Mouse (Mus musculus) ovary, adult 18-20 months (tissue): ENCODE measurements around the gene Olfr160.

ENCODE experiments used
- DNase-seq: peaks from one replicate; pipeline ENCODE4 v3.0.0; 2022; ENCODE audit warnings: low spot score, mixed read lengths

Gene Olfr160

GRCm38 (mm10) chr9:37716150-37716549 is at the start of gene Olfr160:
Gene Olfr160 (minus strand): TSS chr9:37716250.
- DNase-seq: no peak

- no peak for DNase-seq
Measured at GRCm38 (mm10) chr9:37762541-37762940, 46.5 kb upstream of the Olfr160 start.

GRCm38 (mm10) chr9:37761728-37762127 is 45.7 kb upstream of the Olfr160 start:
- DNase-seq: no peak

- DNase-seq: no peak
Measured at GRCm38 (mm10) chr9:37752006-37752405, 36.0 kb upstream of the Olfr160 start.

- no peak for DNase-seq
Measured at GRCm38 (mm10) chr9:37751467-37751866, 35.4 kb upstream of the Olfr160 start.

GRCm38 (mm10) chr9:37750319-37751075 is 34.4 kb upstream of the Olfr160 start:
- no peak for DNase-seq

GRCm38 (mm10) chr9:37744806-37745205 is 28.8 kb upstream of the Olfr160 start, which contains the start of gene Olfr874:
Gene Olfr874 (plus strand): TSS chr9:37745106.
- no peak for DNase-seq

- DNase-seq: no peak
Measured at GRCm38 (mm10) chr9:37734310-37734709, 18.3 kb upstream of the Olfr160 start.

GRCm38 (mm10) chr9:37689970-37690686 is 25.9 kb downstream of the Olfr160 start:
- DNase-seq: no peak

GRCm38 (mm10) chr9:37687941-37688303 is 28.1 kb downstream of the Olfr160 start:
- no peak for DNase-seq

- DNase-seq: no peak
Measured at GRCm38 (mm10) chr9:37687288-37687940, 28.6 kb downstream of the Olfr160 start.

GRCm38 (mm10) chr9:37681123-37681522 is 34.9 kb downstream of the Olfr160 start:
- no peak for DNase-seq

GRCm38 (mm10) chr9:37675287-37675686 is 40.8 kb downstream of the Olfr160 start:
- no peak for DNase-seq

- no peak for DNase-seq
Measured at GRCm38 (mm10) chr9:37670261-37670660, 45.8 kb downstream of the Olfr160 start.

- no peak for DNase-seq
Measured at GRCm38 (mm10) chr9:37669678-37670077, 46.4 kb downstream of the Olfr160 start.

- no peak for DNase-seq
Measured at GRCm38 (mm10) chr9:37669115-37669514, 46.9 kb downstream of the Olfr160 start, which contains the start of gene Panx3. Gene Panx3 (minus strand): TSS chr9:37669235.

GRCm38 (mm10) chr9:37666045-37666444 is 50.0 kb downstream of the Olfr160 start:
- no peak for DNase-seq

- no peak for DNase-seq
Measured at GRCm38 (mm10) chr9:37664604-37665003, 51.4 kb downstream of the Olfr160 start.

- no peak for DNase-seq
Measured at GRCm38 (mm10) chr9:37663210-37663609, 52.8 kb downstream of the Olfr160 start.

GRCm38 (mm10) chr9:37659413-37659812 is 56.6 kb downstream of the Olfr160 start:
- no peak for DNase-seq
